Mouse (Mus musculus) liver, adult 2 months (tissue): ENCODE measurements around the gene Poc5.

Experiments
- CTCF ChIP-seq: fragments of 200-500 bp; IDR thresholded peaks from 2 replicates; pipeline ENCODE4 v1.5.1; 2011; ENCODE audit warnings: low read depth, low read length, control low read depth
- POLR2A ChIP-seq: fragments of 200-500 bp; IDR thresholded peaks from 2 replicates; pipeline ENCODE4 v1.6.1; 2011; ENCODE audit warnings: low read length, control low read depth; ENCODE audit not compliant: insufficient read depth; ENCODE audit errors: extremely low read depth

GRCm38 (mm10) chr13:96389301-96389700 is 1.2 kb downstream of the Poc5 start:
- no peak for TF ChIP-seq CTCF
- TF ChIP-seq POLR2A = no peak
